Mouse (Mus musculus): Measurements from ENCODE around the gene Vmn1r17.
"Not testable (repeated sequence)": the region's sequence is repeated elsewhere in the genome, so short reads cannot be mapped to it uniquely, and the experiment has no call there.

DNA sequence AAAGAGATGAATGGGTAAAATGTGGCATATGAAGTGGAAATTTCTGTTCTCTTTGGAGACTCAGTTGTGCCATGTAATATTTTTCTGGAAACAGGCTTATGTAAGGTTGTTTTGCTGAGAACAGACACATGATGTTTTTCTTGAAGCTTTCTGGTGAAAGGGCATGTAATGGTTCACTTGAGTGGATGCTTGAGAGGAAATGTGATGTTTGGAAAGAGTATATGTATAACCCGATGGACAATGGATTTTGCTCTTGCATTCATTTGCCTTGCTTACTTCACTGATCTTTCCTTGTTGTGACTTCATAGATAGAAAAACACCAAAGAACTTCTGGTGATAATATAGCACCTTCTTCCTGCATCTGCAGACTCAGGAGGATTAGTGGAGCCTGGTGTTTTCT, 2.3 kb upstream of the Vmn1r17 start:
- not testable (repeated sequence) for TF ChIP-seq CTCF, EP300 (IDR thresholded peaks at IDR 0.05; ENCODE audit: low read depth)

Measured in heart, postnatal 0 days (tissue).